Mouse (Mus musculus) macrophage (primary cell): Measurements from ENCODE around the gene Fbxl13. TPM values are rescaled to one million over a fixed set of nuclear protein-coding genes. Genes with fewer than 3 reads are reported as not detected.

Experiments
- H3K27ac ChIP-seq: fragments of 350-480 bp; formaldehyde crosslinking; 2 replicates; pipeline ENCODE4 v1.9.0; 2021
- H3K36me3 ChIP-seq: fragments of 350-480 bp; formaldehyde crosslinking; 2 replicates; pipeline ENCODE4 v1.9.0; 2021; ENCODE audit errors: inconsistent target
- H3K4me3 ChIP-seq: fragments of 350-480 bp; formaldehyde crosslinking; 2 replicates; pipeline ENCODE4 v1.9.0; 2021; ENCODE audit errors: inconsistent target
- H3K79me2 ChIP-seq: fragments of 350-480 bp; formaldehyde crosslinking; 2 replicates; pipeline ENCODE4 v1.9.0; 2021; ENCODE audit errors: inconsistent target
- WGBS: methylation state at CpG from one replicate; pipeline ENCODE4 v1.1.7; 2026; ENCODE audit warnings: inconsistent platforms; ENCODE audit not compliant: missing documents; 5-methylcytosine and 5-hydroxymethylcytosine counted together
- polyA plus RNA-seq: library from polyadenylated mRNA; stranded (reverse); fragments of 250-400 nt; gene quantifications from 3 replicates; pipeline ENCODE4 v1.2.4, GENCODE M21; 2018; ENCODE audit warnings: inconsistent platforms

Fbxl13 gene
- polyA plus RNA-seq, 1 experiment from 2014 or later = not detected

DNA sequence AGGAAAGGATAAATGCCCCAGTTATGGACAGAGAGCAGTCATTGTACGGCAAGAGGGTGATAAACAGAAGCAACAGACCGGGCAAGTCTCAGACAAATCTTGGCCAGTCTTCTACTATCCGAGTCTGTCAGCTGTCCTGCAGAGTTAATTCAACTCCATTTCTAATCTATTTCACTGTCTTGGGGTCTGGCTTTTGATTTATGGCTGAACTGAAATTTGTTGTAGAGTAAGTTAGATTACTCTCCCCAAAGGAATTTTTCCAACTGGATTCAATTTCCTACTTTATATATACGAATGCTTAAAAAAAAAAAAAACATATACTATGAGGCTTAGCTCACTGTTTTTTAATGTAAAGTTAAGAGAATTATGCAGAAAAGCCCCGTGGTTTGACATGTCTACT is 158.6 kb downstream of the Fbxl13 start:
- H3K27ac ChIP-seq = no peak overlapping the region
- H3K79me2 ChIP-seq = no peaks in the 10 kb centered on the region
- no peaks in the 10 kb centered on the region for H3K36me3 ChIP-seq
- 95% methylated on average over 5 of the region's 5 CpGs for WGBS
- no peak overlapping the region for H3K4me3 ChIP-seq

DNA sequence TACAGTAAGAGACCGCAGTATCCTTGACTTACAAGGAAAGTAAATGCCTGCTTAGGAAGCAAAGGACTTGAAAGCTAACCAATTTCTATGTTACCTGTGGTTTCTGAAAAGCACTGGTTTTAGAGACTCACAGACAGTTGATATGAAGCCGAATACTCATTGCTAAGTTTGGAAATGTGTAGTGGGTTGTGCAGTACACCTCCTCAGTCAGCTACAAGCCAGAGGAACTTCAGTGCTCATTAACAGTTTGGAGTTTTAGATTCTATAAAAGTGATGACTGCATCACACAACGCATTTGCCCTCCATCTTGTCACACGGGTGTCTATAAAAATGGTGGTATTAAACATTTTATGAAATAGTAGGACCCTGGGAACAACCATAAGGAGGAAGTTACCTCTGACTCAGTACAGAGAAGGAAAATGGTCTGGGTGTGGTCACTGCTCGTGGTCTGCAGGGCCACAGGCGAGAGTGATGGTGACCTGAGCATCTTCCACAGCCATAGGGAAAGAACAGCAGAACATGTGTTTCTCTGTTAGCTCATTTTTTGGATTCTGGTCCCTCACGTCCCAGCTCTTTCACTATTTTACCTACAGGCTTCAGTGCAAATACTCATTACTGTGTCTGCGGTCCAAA is 160.1 kb downstream of the Fbxl13 start:
- Histone ChIP-seq H3K79me2 (no peaks in the 10 kb centered on the region), H3K27ac (no peak overlapping the region), H3K4me3 (no peak overlapping the region), H3K36me3 (no peaks in the 10 kb centered on the region)
- 82% methylated on average over 8 of the region's 8 CpGs for WGBS

- H3K27ac ChIP-seq = no peak overlapping the region
- no peaks in the 10 kb centered on the region for H3K36me3 ChIP-seq
- 88% methylated on average over 8 of the region's 8 CpGs for WGBS
- H3K4me3 ChIP-seq = no peak overlapping the region
- no peaks in the 10 kb centered on the region for H3K79me2 ChIP-seq
Observed at GRCm38 (mm10) chr5:21483275-21483674, 162.2 kb downstream of the Fbxl13 start.

GRCm38 (mm10) chr5:21482446-21483222 is 162.8 kb downstream of the Fbxl13 start:
- WGBS = 53% methylated on average over 11 of the region's 11 CpGs
- no peak overlapping the region for H3K27ac ChIP-seq
- no peak overlapping the region for H3K4me3 ChIP-seq
- H3K36me3 ChIP-seq = no peaks in the 10 kb centered on the region
- no peaks in the 10 kb centered on the region for H3K79me2 ChIP-seq

GRCm38 (mm10) chr5:21481521-21481920 is 163.9 kb downstream of the Fbxl13 start:
- H3K4me3 ChIP-seq = no peak overlapping the region
- 95% methylated on average over 6 of the region's 6 CpGs for WGBS
- H3K36me3 ChIP-seq = no peaks in the 10 kb centered on the region
- no peak overlapping the region for H3K27ac ChIP-seq
- H3K79me2 ChIP-seq = no peaks in the 10 kb centered on the region

DNA sequence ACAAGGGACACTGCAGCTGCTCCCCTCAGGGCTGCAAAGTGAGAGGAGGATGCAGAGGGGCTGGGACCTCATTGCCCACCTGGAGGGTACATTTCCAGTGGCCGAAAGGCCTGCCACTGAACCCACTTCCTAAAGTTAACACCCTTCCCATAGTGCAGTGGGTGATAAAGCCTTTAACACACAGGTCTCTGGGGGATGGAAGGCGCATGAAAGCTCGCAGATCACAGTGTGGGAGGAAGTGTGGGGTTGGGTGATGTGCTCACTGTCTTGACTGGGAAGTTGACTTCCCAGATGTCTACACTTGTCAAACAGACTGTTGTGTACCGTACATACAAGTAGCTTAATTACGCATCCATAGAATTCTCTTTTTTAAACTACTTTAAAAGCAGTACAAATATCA is 165.7 kb downstream of the Fbxl13 start:
- Histone ChIP-seq H3K27ac (no peak overlapping the region), H3K4me3 (no peak overlapping the region), H3K36me3 (no peaks in the 10 kb centered on the region), H3K79me2 (no peaks in the 10 kb centered on the region)
- 74% methylated on average over 5 of the region's 5 CpGs for WGBS

GRCm38 (mm10) chr5:21478428-21478827 is 167.0 kb downstream of the Fbxl13 start:
- Histone ChIP-seq H3K27ac (no peak overlapping the region), H3K79me2 (no peaks in the 10 kb centered on the region), H3K36me3 (no peaks in the 10 kb centered on the region), H3K4me3 (no peak overlapping the region)
- WGBS = 93% methylated on average over 5 of the region's 5 CpGs

- no peaks in the 10 kb centered on the region for H3K79me2 ChIP-seq
- H3K36me3 ChIP-seq = no peaks in the 10 kb centered on the region
- 93% methylated on average over 12 of the region's 12 CpGs for WGBS
- H3K4me3 ChIP-seq = no peak overlapping the region
- H3K27ac ChIP-seq = no peak overlapping the region
Observed at GRCm38 (mm10) chr5:21468100-21468499, 177.3 kb downstream of the Fbxl13 start.

DNA sequence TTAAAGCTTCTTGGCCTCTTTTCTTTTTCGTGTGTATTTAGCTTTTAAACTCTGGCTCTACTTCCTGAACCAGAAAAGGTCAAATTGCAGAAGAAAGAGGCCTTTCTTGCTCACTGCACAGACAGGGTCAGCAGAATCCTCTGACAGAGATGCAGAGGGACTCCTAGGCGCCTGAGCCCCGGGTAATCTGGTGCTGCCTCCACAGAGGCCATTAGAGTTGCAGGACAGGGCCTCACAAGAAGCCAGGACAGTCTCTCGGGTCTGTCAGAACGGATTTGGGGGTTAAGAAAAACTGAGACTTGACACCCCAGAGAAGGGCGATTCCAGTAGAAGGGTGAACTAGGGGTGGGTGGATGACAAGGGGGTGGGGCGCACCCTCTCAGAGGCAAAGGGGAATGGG is 178.0 kb downstream of the Fbxl13 start:
- Histone ChIP-seq H3K36me3 (no peaks in the 10 kb centered on the region), H3K4me3 (no peak overlapping the region), H3K27ac (no peak overlapping the region), H3K79me2 (no peaks in the 10 kb centered on the region)
- 93% methylated on average over 7 of the region's 7 CpGs for WGBS

GRCm38 (mm10) chr5:21440833-21441530 is 204.5 kb downstream of the Fbxl13 start:
- Histone ChIP-seq H3K4me3 (no peak overlapping the region), H3K79me2 (no peaks in the 10 kb centered on the region), H3K27ac (no peak overlapping the region), H3K36me3 (no peaks in the 10 kb centered on the region)
- WGBS = 78% methylated on average over 8 of the region's 8 CpGs

- WGBS = 93% methylated on average over 7 of the region's 7 CpGs
- no peaks in the 10 kb centered on the region for H3K36me3 ChIP-seq
- H3K79me2 ChIP-seq = no peaks in the 10 kb centered on the region
- no peak overlapping the region for H3K4me3 ChIP-seq
- no peak overlapping the region for H3K27ac ChIP-seq
Observed at GRCm38 (mm10) chr5:21439446-21440110, 205.9 kb downstream of the Fbxl13 start.

GRCm38 (mm10) chr5:21438428-21438827 is 207.0 kb downstream of the Fbxl13 start:
- Histone ChIP-seq H3K79me2 (no peaks in the 10 kb centered on the region), H3K36me3 (no peaks in the 10 kb centered on the region), H3K27ac (no peak overlapping the region), H3K4me3 (no peak overlapping the region)
- 96% methylated on average over 9 of the region's 9 CpGs for WGBS

DNA sequence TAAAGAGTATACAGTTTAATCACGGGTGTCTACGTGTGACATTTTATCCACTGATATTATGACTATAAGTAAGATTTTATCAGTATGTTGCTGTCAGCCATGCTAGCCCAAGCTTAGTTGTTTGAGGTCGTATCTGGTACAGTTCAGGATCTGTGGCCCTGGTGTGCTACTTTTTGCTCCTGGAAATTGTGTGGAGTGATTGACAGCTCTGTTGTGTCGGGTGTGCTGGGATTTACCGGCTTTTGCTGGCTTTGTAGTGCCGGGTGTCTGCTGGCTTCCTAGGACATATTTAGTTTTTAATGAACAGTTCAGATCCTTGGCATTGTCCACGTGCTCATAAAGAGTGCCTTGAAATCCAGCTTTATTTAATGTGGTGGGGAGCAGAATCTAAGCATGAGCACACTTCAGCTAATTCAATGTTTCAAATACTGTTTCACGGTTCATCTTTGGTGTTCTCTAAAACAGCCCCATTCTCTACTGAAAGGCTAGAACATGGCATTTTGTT is 208.9 kb downstream of the Fbxl13 start:
- H3K79me2 ChIP-seq = no peaks in the 10 kb centered on the region
- H3K36me3 ChIP-seq = no peaks in the 10 kb centered on the region
- no peak overlapping the region for H3K27ac ChIP-seq
- no peak overlapping the region for H3K4me3 ChIP-seq
- WGBS = 98% methylated on average over 8 of the region's 8 CpGs

DNA sequence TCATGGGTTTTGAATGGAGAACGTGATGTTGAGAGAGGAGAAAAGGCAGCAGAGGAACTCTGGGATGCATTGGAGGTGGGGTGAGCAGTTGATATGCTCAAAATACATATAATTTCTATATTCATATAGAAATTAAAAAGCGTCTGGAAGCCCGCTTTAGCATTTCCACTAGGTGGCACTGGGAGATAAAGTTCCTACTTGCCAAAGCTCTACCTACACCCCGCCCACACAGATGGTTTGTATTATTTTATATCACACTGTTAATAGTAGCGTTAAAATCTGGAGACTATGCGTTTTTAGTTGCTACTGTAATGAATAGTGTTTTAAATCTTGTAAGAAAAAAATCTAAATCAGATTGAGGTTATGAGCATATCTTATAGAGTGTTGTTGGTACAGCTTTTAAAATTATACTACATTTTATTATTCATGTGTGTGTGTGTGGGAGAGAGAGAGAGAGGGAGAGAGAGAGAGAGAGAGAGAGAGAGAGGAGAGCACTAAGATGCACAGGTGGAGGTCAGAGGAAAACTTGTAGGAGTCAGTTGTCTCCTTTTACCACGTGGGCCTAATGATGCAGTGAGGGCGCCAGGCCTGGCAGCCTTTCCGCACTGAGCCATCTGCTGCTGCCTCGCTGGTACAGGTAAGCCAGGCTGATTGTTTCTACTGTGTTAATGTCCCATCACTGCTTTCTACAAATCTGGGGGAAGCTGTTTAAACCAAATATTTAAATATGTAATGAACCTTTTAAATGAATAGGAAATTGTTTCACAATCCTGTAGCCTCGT is 211.1 kb downstream of the Fbxl13 start:
- H3K79me2 ChIP-seq = no peaks in the 10 kb centered on the region
- 80% methylated on average over 8 of the region's 11 CpGs for WGBS
- no peaks in the 10 kb centered on the region for H3K36me3 ChIP-seq
- no peak overlapping the region for H3K4me3 ChIP-seq
- H3K27ac ChIP-seq = no peak overlapping the region
